Mouse (Mus musculus): ENCODE measurements around the gene Abcb5. TPM values are rescaled to one million over a fixed set of nuclear protein-coding genes. Genes with fewer than 3 reads are reported as not detected.

The Abcb5 gene
- total and polyA plus RNA-seq, 3 experiments = not detected

- peak; percentile 10 for DNase-seq
These were observed 118.2 kb downstream of the Abcb5 start for GRCm38 (mm10) chr12:118847861-118848495.

- DNase-seq = no peak
These were observed 118.8 kb downstream of the Abcb5 start for GRCm38 (mm10) chr12:118847381-118847780.

- DNase-seq = peak; percentile 60
These were observed 119.4 kb downstream of the Abcb5 start for GRCm38 (mm10) chr12:118846649-118847321.

GRCm38 (mm10) chr12:118846221-118846620, 120.0 kb downstream of the Abcb5 start, which contains the start of gene Sp8:
TSS of gene Sp8 (plus strand) at chr12:118846329.
- DNase-seq = no peak

- no peak for DNase-seq
These were observed 120.9 kb downstream of the Abcb5 start for GRCm38 (mm10) chr12:118845351-118845750.

GRCm38 (mm10) chr12:118844841-118845240, 121.4 kb downstream of the Abcb5 start:
- DNase-seq = no peak

- no peak for DNase-seq
These were observed 122.1 kb downstream of the Abcb5 start for GRCm38 (mm10) chr12:118844111-118844510.

- DNase-seq = no peak
These were observed 123.4 kb downstream of the Abcb5 start for GRCm38 (mm10) chr12:118842671-118843411.

- DNase-seq = no peak
These were observed 124.2 kb downstream of the Abcb5 start for GRCm38 (mm10) chr12:118841971-118842550.

GRCm38 (mm10) chr12:118841381-118841922, 124.8 kb downstream of the Abcb5 start:
- DNase-seq = no peak

GRCm38 (mm10) chr12:118840861-118841260, 125.4 kb downstream of the Abcb5 start:
- DNase-seq = no peak

- DNase-seq = no peak
These were observed 125.9 kb downstream of the Abcb5 start for GRCm38 (mm10) chr12:118840301-118840700.

- DNase-seq = no peak
These were observed 126.8 kb downstream of the Abcb5 start for GRCm38 (mm10) chr12:118839398-118839797.

- no peak for DNase-seq
These were observed 128.0 kb downstream of the Abcb5 start for GRCm38 (mm10) chr12:118838260-118838659.

- DNase-seq = no peak
These were observed 128.9 kb downstream of the Abcb5 start for GRCm38 (mm10) chr12:118837361-118837760.

- DNase-seq = peak; percentile 63
These were observed 129.5 kb downstream of the Abcb5 start for GRCm38 (mm10) chr12:118836411-118837341.

GRCm38 (mm10) chr12:118829881-118830280, 136.3 kb downstream of the Abcb5 start:
- no peak for DNase-seq
